Mouse (Mus musculus): ENCODE data around the gene Desi1. TPM values are rescaled to one million over a fixed set of nuclear protein-coding genes. Genes with fewer than 3 reads are reported as not detected.
A peak's percentile ranks its signal among the peaks of the same experiment; 100 is the strongest.

The Desi1 gene
- 22.4 and 37.4 TPM in 2 replicates for polyA plus RNA-seq (2015; fragmentation: Nextera tagmentation; extraction: Ambion mirVana)

GRCm38 (mm10) chr15:82033762-82034161 lies at the start of gene Desi1:
Gene Desi1 (minus strand): TSS chr15:82033862.
- no peak for ATAC-seq (replicated peaks; ENCODE audit: extremely low read depth, insufficient read depth, low FRiP score)
- no peak within 1 kb of the TSS for H3K4me2 ChIP-seq (ENCODE audit: low read depth, low read length)
- WGBS: 86% methylated on average over 4 of the region's 4 CpGs
- no peak within 1 kb of the TSS for H3K4me3 ChIP-seq (ENCODE audit: low read length)
- no peaks in the 10 kb centered on the region for H3K27me3 ChIP-seq (ENCODE audit: control insufficient read depth, insufficient read depth, low read length)
- no peak within 1 kb of the TSS for H3K9ac ChIP-seq (ENCODE audit: low read length)
- H3K36me3 ChIP-seq (ENCODE audit: control insufficient read depth, insufficient read depth): peaks cover 16% of the 10 kb centered on the region
- H3K27ac ChIP-seq (ENCODE audit: low read length): no peak within 1 kb of the TSS
- H3K9me3 ChIP-seq (replicated peaks; ENCODE audit: control insufficient read depth, low read length): no peaks in the 10 kb centered on the region
- no peaks in the 10 kb centered on the region for H3K4me1 ChIP-seq (ENCODE audit: control insufficient read depth, insufficient read depth, low read length)

GRCm38 (mm10) chr15:82081161-82081560 lies 47.5 kb upstream of the Desi1 start:
- Histone ChIP-seq H3K36me3 (ENCODE audit: control insufficient read depth, insufficient read depth) (no peaks in the 10 kb centered on the region), H3K4me1 (ENCODE audit: control insufficient read depth, insufficient read depth, low read length) (no peaks in the 10 kb centered on the region), H3K9ac (ENCODE audit: low read length) (no peak overlapping the region), H3K27ac (ENCODE audit: low read length) (no peak overlapping the region), H3K9me3 (replicated peaks; ENCODE audit: control insufficient read depth, low read length) (no peaks in the 10 kb centered on the region), H3K27me3 (ENCODE audit: control insufficient read depth, insufficient read depth, low read length) (peaks cover 4% of the 10 kb centered on the region; the same call in 1 of the 2 replicates), H3K4me3 (ENCODE audit: low read length) (no peak overlapping the region), H3K4me2 (ENCODE audit: low read depth, low read length) (no peak overlapping the region)
- WGBS: 35% methylated on average over 7 of the region's 7 CpGs
- ATAC-seq (replicated peaks; ENCODE audit: extremely low read depth, insufficient read depth, low FRiP score): no peak

- 51% methylated on average over 10 of the region's 10 CpGs for WGBS
- no peak for ATAC-seq (replicated peaks; ENCODE audit: extremely low read depth, insufficient read depth, low FRiP score)
- H3K4me3 ChIP-seq (ENCODE audit: low read length): no peak overlapping the region
Observed at GRCm38 (mm10) chr15:82079883-82080282, 46.2 kb upstream of the Desi1 start.

GRCm38 (mm10) chr15:82073490-82073889 lies 39.8 kb upstream of the Desi1 start:
- no peak overlapping the region for H3K27ac ChIP-seq (ENCODE audit: low read length)
- no peak for ATAC-seq (replicated peaks; ENCODE audit: extremely low read depth, insufficient read depth, low FRiP score)
- 68% methylated on average over 7 of the region's 7 CpGs for WGBS

More at GRCm38 (mm10) chr15:82079883-82080282, 46.2 kb upstream of the Desi1 start:
- Histone ChIP-seq H3K9me3 (replicated peaks; ENCODE audit: control insufficient read depth, low read length) (no peaks in the 10 kb centered on the region), H3K27ac (ENCODE audit: low read length) (no peak overlapping the region), H3K9ac (ENCODE audit: low read length) (no peak overlapping the region), H3K4me2 (ENCODE audit: low read depth, low read length) (no peak overlapping the region), H3K36me3 (ENCODE audit: control insufficient read depth, insufficient read depth) (no peaks in the 10 kb centered on the region), H3K27me3 (ENCODE audit: control insufficient read depth, insufficient read depth, low read length) (peaks cover 2% of the 10 kb centered on the region; the same call in 1 of the 2 replicates), H3K4me1 (ENCODE audit: control insufficient read depth, insufficient read depth, low read length) (no peaks in the 10 kb centered on the region)

GRCm38 (mm10) chr15:82071816-82072469 lies 38.3 kb upstream of the Desi1 start:
- H3K4me1 ChIP-seq (ENCODE audit: control insufficient read depth, insufficient read depth, low read length): no peaks in the 10 kb centered on the region
- H3K27me3 ChIP-seq (ENCODE audit: control insufficient read depth, insufficient read depth, low read length): peaks cover 37% of the 10 kb centered on the region
- 83% methylated on average over 26 of the region's 26 CpGs for WGBS
- no peak for ATAC-seq (replicated peaks; ENCODE audit: extremely low read depth, insufficient read depth, low FRiP score)
- H3K36me3 ChIP-seq (ENCODE audit: control insufficient read depth, insufficient read depth): no peaks in the 10 kb centered on the region
- no peak overlapping the region for H3K4me3 ChIP-seq (ENCODE audit: low read length)
- peaks cover 7% of the 10 kb centered on the region for H3K9me3 ChIP-seq (replicated peaks; ENCODE audit: control insufficient read depth, low read length)
- H3K27ac ChIP-seq (ENCODE audit: low read length): no peak overlapping the region
- no peak overlapping the region for H3K4me2 ChIP-seq (ENCODE audit: low read depth, low read length)
- H3K9ac ChIP-seq (ENCODE audit: low read length): no peak overlapping the region

More at GRCm38 (mm10) chr15:82073490-82073889, 39.8 kb upstream of the Desi1 start:
- H3K9me3 ChIP-seq (replicated peaks; ENCODE audit: control insufficient read depth, low read length): peaks cover 7% of the 10 kb centered on the region
- peaks cover 33% of the 10 kb centered on the region for H3K27me3 ChIP-seq (ENCODE audit: control insufficient read depth, insufficient read depth, low read length)
- no peaks in the 10 kb centered on the region for H3K4me1 ChIP-seq (ENCODE audit: control insufficient read depth, insufficient read depth, low read length)
- H3K4me2 ChIP-seq (ENCODE audit: low read depth, low read length): no peak overlapping the region
- H3K36me3 ChIP-seq (ENCODE audit: control insufficient read depth, insufficient read depth): no peaks in the 10 kb centered on the region
- no peak overlapping the region for H3K4me3 ChIP-seq (ENCODE audit: low read length)
- H3K9ac ChIP-seq (ENCODE audit: low read length): no peak overlapping the region

GRCm38 (mm10) chr15:82069898-82070297 lies 36.2 kb upstream of the Desi1 start, which contains the start of gene Mei1:
Gene Mei1 (plus strand): TSS chr15:82069996.
- Histone ChIP-seq H3K4me3 (ENCODE audit: low read length) (peak within 1 kb of the TSS; percentile 4; the same call in 1 of the 2 replicates), H3K4me2 (ENCODE audit: low read depth, low read length) (peak within 1 kb of the TSS; percentile 36; the same call in 1 of the 2 replicates), H3K36me3 (ENCODE audit: control insufficient read depth, insufficient read depth) (no peaks in the 10 kb centered on the region), H3K27ac (ENCODE audit: low read length) (no peak within 1 kb of the TSS), H3K9ac (ENCODE audit: low read length) (no peak within 1 kb of the TSS), H3K27me3 (ENCODE audit: control insufficient read depth, insufficient read depth, low read length) (peaks cover 42% of the 10 kb centered on the region), H3K9me3 (replicated peaks; ENCODE audit: control insufficient read depth, low read length) (peaks cover 7% of the 10 kb centered on the region), H3K4me1 (ENCODE audit: control insufficient read depth, insufficient read depth, low read length) (no peaks in the 10 kb centered on the region)
- 17% methylated on average over 40 of the region's 40 CpGs for WGBS
- no peak for ATAC-seq (replicated peaks; ENCODE audit: extremely low read depth, insufficient read depth, low FRiP score)

GRCm38 (mm10) chr15:82065511-82065910 lies 31.8 kb upstream of the Desi1 start:
- no peak for ATAC-seq (replicated peaks; ENCODE audit: extremely low read depth, insufficient read depth, low FRiP score)
- no peak overlapping the region for H3K4me3 ChIP-seq (ENCODE audit: low read length)
- peaks cover 48% of the 10 kb centered on the region for H3K27me3 ChIP-seq (ENCODE audit: control insufficient read depth, insufficient read depth, low read length)
- no peak overlapping the region for H3K4me2 ChIP-seq (ENCODE audit: low read depth, low read length)
- no peaks in the 10 kb centered on the region for H3K4me1 ChIP-seq (ENCODE audit: control insufficient read depth, insufficient read depth, low read length)
- peaks cover 5% of the 10 kb centered on the region for H3K9me3 ChIP-seq (replicated peaks; ENCODE audit: control insufficient read depth, low read length)
- no peak overlapping the region for H3K9ac ChIP-seq (ENCODE audit: low read length)
- no peaks in the 10 kb centered on the region for H3K36me3 ChIP-seq (ENCODE audit: control insufficient read depth, insufficient read depth)
- 12% methylated on average over 7 of the region's 7 CpGs for WGBS
- H3K27ac ChIP-seq (ENCODE audit: low read length): no peak overlapping the region

- no peak overlapping the region for H3K4me3 ChIP-seq (ENCODE audit: low read length)
- H3K27ac ChIP-seq (ENCODE audit: low read length): no peak overlapping the region
- H3K9me3 ChIP-seq (replicated peaks; ENCODE audit: control insufficient read depth, low read length): no peaks in the 10 kb centered on the region
- no peaks in the 10 kb centered on the region for H3K4me1 ChIP-seq (ENCODE audit: control insufficient read depth, insufficient read depth, low read length)
- WGBS: 68% methylated on average over 14 of the region's 14 CpGs
- ATAC-seq (replicated peaks; ENCODE audit: extremely low read depth, insufficient read depth, low FRiP score): no peak
- H3K36me3 ChIP-seq (ENCODE audit: control insufficient read depth, insufficient read depth): no peaks in the 10 kb centered on the region
- H3K27me3 ChIP-seq (ENCODE audit: control insufficient read depth, insufficient read depth, low read length): peaks cover 32% of the 10 kb centered on the region
- no peak overlapping the region for H3K9ac ChIP-seq (ENCODE audit: low read length)
- no peak overlapping the region for H3K4me2 ChIP-seq (ENCODE audit: low read depth, low read length)
Observed at GRCm38 (mm10) chr15:82063909-82064308, 30.2 kb upstream of the Desi1 start.

- H3K9ac ChIP-seq (ENCODE audit: low read length): no peak within 1 kb of the TSS
- no peak within 1 kb of the TSS for H3K4me2 ChIP-seq (ENCODE audit: low read depth, low read length)
- H3K4me1 ChIP-seq (ENCODE audit: control insufficient read depth, insufficient read depth, low read length): no peaks in the 10 kb centered on the region
- no peak for ATAC-seq (replicated peaks; ENCODE audit: extremely low read depth, insufficient read depth, low FRiP score)
- no peaks in the 10 kb centered on the region for H3K36me3 ChIP-seq (ENCODE audit: control insufficient read depth, insufficient read depth)
- H3K4me3 ChIP-seq (ENCODE audit: low read length): no peak within 1 kb of the TSS
- peaks cover 8% of the 10 kb centered on the region for H3K27me3 ChIP-seq (ENCODE audit: control insufficient read depth, insufficient read depth, low read length)
- WGBS: 74% methylated on average over 1 of the region's 1 CpGs
- H3K27ac ChIP-seq (ENCODE audit: low read length): no peak within 1 kb of the TSS
- no peaks in the 10 kb centered on the region for H3K9me3 ChIP-seq (replicated peaks; ENCODE audit: control insufficient read depth, low read length)
Observed at GRCm38 (mm10) chr15:82058719-82059201, 25.1 kb upstream of the Desi1 start, which contains the start of gene 4930407I10Rik. Gene 4930407I10Rik (plus strand): TSS chr15:82059151.
